Mouse (Mus musculus) hindbrain, postnatal 0 days (tissue): ENCODE data around the gene Kif6. TPM values are rescaled to one million over a fixed set of nuclear protein-coding genes. Genes with fewer than 3 reads are reported as not detected.

ENCODE experiments used
- ATAC-seq: fragments of 200-750 bp; cut with Nextera tagmentation; 2 replicates; pipeline ENCODE4 v1.8.0; 2017; ENCODE audit warnings: mild to moderate bottlenecking, moderate TSS enrichment, moderate library complexity
- DNase-seq: peaks from one replicate; pipeline ENCODE4 v3.0.0-alpha.2; 2015; ENCODE audit warnings: low spot score
- H3K27ac ChIP-seq: fragments of 300-500 bp; sonication (generic); 2 replicates; pipeline ENCODE4 v1.5.1; 2014; ENCODE audit warnings: mild to moderate bottlenecking
- H3K27me3 ChIP-seq: fragments of 300-500 bp; sonication (generic); 2 replicates; pipeline ENCODE4 v1.6.1; 2014; ENCODE audit warnings: low read length, mixed read lengths; ENCODE audit not compliant: insufficient read depth
- H3K36me3 ChIP-seq: fragments of 300-500 bp; sonication (generic); 2 replicates; pipeline ENCODE4 v1.6.1; 2014; ENCODE audit warnings: low read length, mixed read lengths; ENCODE audit not compliant: insufficient read depth
- H3K4me1 ChIP-seq: fragments of 300-500 bp; sonication (generic); 2 replicates; pipeline ENCODE4 v1.6.1; 2014; ENCODE audit warnings: antibody characterized with exemption, low read length, mixed read lengths; ENCODE audit not compliant: insufficient read depth
- H3K4me2 ChIP-seq: fragments of 300-500 bp; sonication (generic); 2 replicates; pipeline ENCODE4 v1.6.1; 2014; ENCODE audit warnings: low read depth, mild to moderate bottlenecking, low read length, moderate library complexity, mixed read lengths
- H3K4me3 ChIP-seq: fragments of 300-500 bp; sonication (generic); 2 replicates; pipeline ENCODE4 v1.5.1; 2014; ENCODE audit warnings: low read length
- H3K9ac ChIP-seq: fragments of 300-500 bp; sonication (generic); replicated peaks from 2 replicates; pipeline ENCODE4 v1.6.1; 2014; ENCODE audit warnings: mild to moderate bottlenecking, low read length, moderate library complexity, mixed read lengths
- H3K9me3 ChIP-seq: fragments of 300-500 bp; sonication (generic); 2 replicates; pipeline ENCODE4 v1.6.1; 2016; ENCODE audit warnings: low read length, mixed read lengths
- CTCF ChIP-seq: IDR thresholded peaks from 2 replicates; pipeline ENCODE4 v1.5.1; 2016; ENCODE audit warnings: antibody characterized with exemption, control low read depth, low read depth
- WGBS: fragments of 180-500 bp; shearing (Covaris S2); extraction: QIAGEN DNeasy Blood & Tissue Kit; methylation state at CpG from one replicate; pipeline ENCODE4 v1.1.7; 2014; 5-methylcytosine and 5-hydroxymethylcytosine counted together
- polyA plus RNA-seq: library from polyadenylated mRNA; unstranded; fragments of >200 nt; fragmentation: Nextera tagmentation; extraction: Ambion mirVana; gene quantifications from 2 replicates; pipeline ENCODE4 v1.2.1, GENCODE M21; 2015
- total RNA-seq: library from RNA; depleted of rRNA; stranded (reverse); fragments of >200 nt; gene quantifications from 2 replicates; pipeline ENCODE4 v1.2.3, GENCODE M21; 2014

Kif6 gene
- total and polyA plus RNA-seq, 2 experiments from 2014 or later: 1.5 to 2.6 TPM

GRCm38 (mm10) chr17:49807461-49807860, 192.5 kb downstream of the Kif6 start:
- Histone ChIP-seq H3K9me3 (no peaks in the 10 kb centered on the region), H3K9ac (no peak overlapping the region), H3K4me2 (no peak overlapping the region), H3K4me1 (no peaks in the 10 kb centered on the region), H3K4me3 (no peak overlapping the region), H3K27me3 (no peaks in the 10 kb centered on the region), H3K27ac (no peak overlapping the region), H3K36me3 (no peaks in the 10 kb centered on the region)
- no peak for TF ChIP-seq CTCF
- ATAC-seq: no peak
- 67% methylated on average over 4 of the region's 4 CpGs for WGBS
- no peak for DNase-seq

- 69% methylated on average over 6 of the region's 6 CpGs for WGBS
- H3K9ac ChIP-seq: no peak overlapping the region
- H3K27ac ChIP-seq: no peak overlapping the region
- no peak overlapping the region for H3K4me2 ChIP-seq
- ATAC-seq (no peak), DNase-seq (no peak)
- no peak for TF ChIP-seq CTCF
- no peaks in the 10 kb centered on the region for H3K4me1 ChIP-seq
- H3K9me3 ChIP-seq: no peaks in the 10 kb centered on the region
- no peaks in the 10 kb centered on the region for H3K36me3 ChIP-seq
- H3K27me3 ChIP-seq: no peaks in the 10 kb centered on the region
- no peak overlapping the region for H3K4me3 ChIP-seq
Observed at GRCm38 (mm10) chr17:49808712-49809343, 193.9 kb downstream of the Kif6 start.

DNA sequence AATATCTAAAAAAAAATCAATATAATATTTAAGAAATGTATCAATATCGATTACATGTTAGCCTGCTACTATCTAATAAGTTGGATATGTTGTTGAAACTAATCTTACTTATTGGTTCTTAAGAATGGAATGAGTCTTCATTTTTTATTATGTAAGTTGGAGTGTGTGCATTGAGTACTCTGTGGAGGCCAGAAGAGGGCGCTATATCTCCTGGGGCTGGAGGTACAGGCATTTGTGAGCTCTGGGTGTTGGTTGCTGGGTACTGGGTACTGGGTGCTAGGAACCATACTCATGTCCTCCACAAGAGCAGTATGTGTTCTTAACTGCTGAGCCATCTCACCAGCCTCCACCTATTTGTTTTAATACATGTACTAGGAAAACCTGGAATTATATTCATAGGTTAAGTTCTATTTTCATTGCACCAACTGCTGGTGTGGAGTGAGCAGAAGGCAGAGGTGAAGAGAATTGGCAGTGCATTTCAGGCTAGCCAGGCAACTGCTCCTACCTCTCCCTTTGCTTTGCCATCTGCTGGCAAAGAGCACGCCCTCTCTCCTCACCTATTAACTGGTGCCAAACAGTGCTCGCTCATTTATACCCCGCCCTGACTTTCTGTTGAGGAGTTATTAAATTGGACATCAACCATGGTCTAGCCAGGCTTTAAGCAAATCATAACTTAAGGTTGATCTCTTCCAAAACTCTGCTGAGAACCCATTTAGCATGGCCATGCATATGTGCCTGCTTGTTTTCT, 199.1 kb downstream of the Kif6 start:
- no peak for ATAC-seq
- Histone ChIP-seq H3K36me3 (no peaks in the 10 kb centered on the region), H3K27ac (no peak overlapping the region), H3K9me3 (no peaks in the 10 kb centered on the region), H3K27me3 (no peaks in the 10 kb centered on the region), H3K9ac (no peak overlapping the region), H3K4me1 (0 out of 2 replicates have a peak, but pooled peaks cover 3% of the 10 kb centered on the region), H3K4me3 (no peak overlapping the region), H3K4me2 (no peak overlapping the region)
- 82% methylated on average over 5 of the region's 5 CpGs for WGBS
- TF ChIP-seq CTCF: no peak
- no peak for DNase-seq

- no peaks in the 10 kb centered on the region for H3K36me3 ChIP-seq
- peak overlapping the region; percentile 27; the same call in 1 of the 2 replicates for H3K27ac ChIP-seq
- 23% methylated on average over 5 of the region's 5 CpGs for WGBS
- H3K9ac ChIP-seq: no peak overlapping the region
- H3K9me3 ChIP-seq: no peaks in the 10 kb centered on the region
- H3K27me3 ChIP-seq: no peaks in the 10 kb centered on the region
- DNase-seq: peak; percentile 53
- no peak overlapping the region for H3K4me3 ChIP-seq
- 0 out of 2 replicates have a peak, but pooled peaks cover 3% of the 10 kb centered on the region for H3K4me1 ChIP-seq
- peak; percentile 75 for ATAC-seq
- no peak overlapping the region for H3K4me2 ChIP-seq
- no peak for TF ChIP-seq CTCF
Observed at GRCm38 (mm10) chr17:49816067-49816565, 201.2 kb downstream of the Kif6 start.

- TF ChIP-seq CTCF: no peak
- no peak overlapping the region for H3K4me3 ChIP-seq
- DNase-seq (no peak), ATAC-seq (no peak; the same call in 1 of the 2 replicates)
- H3K4me1 ChIP-seq: 0 out of 2 replicates have a peak, but pooled peaks cover 3% of the 10 kb centered on the region
- no peak overlapping the region for H3K4me2 ChIP-seq
- H3K9ac ChIP-seq: no peak overlapping the region
- no peaks in the 10 kb centered on the region for H3K36me3 ChIP-seq
- H3K9me3 ChIP-seq: no peaks in the 10 kb centered on the region
- no peaks in the 10 kb centered on the region for H3K27me3 ChIP-seq
- 31% methylated on average over 5 of the region's 5 CpGs for WGBS
- H3K27ac ChIP-seq: no peak overlapping the region
Observed at GRCm38 (mm10) chr17:49816703-49817102, 201.8 kb downstream of the Kif6 start.

GRCm38 (mm10) chr17:49820203-49820602, 205.3 kb downstream of the Kif6 start:
- H3K4me3 ChIP-seq: no peak overlapping the region
- H3K27ac ChIP-seq: no peak overlapping the region
- WGBS: 89% methylated on average over 4 of the region's 4 CpGs
- no peaks in the 10 kb centered on the region for H3K27me3 ChIP-seq
- H3K9me3 ChIP-seq: no peaks in the 10 kb centered on the region; the same call in 1 of the 2 replicates
- H3K9ac ChIP-seq: no peak overlapping the region
- H3K4me2 ChIP-seq: no peak overlapping the region
- peaks cover 3% of the 10 kb centered on the region; the same call in 1 of the 2 replicates for H3K4me1 ChIP-seq
- TF ChIP-seq CTCF: no peak
- DNase-seq: no peak
- H3K36me3 ChIP-seq: no peaks in the 10 kb centered on the region
- ATAC-seq: no peak
